Mouse (Mus musculus): ENCODE measurements at regions not wholly inside any gene's neighbourhood (a gene's known extent, or its start where the extent isn't known, plus 50 kb on each side); places are given as distances from the start of the nearest gene placed in this dataset.

GRCm38 (mm10) chr4:8986394-8987091 lies 747.7 kb upstream of the Car8 start:
- no peak for TF ChIP-seq CTCF (IDR thresholded peaks at IDR 0.05; ENCODE audit: low read depth)
- TF ChIP-seq EP300 (IDR thresholded peaks at IDR 0.05; ENCODE audit: low read depth) = no peak
